Mouse (Mus musculus) lung, adult 2 months (tissue): Measurements from ENCODE around the gene Ldlr.

Experiments used
- CTCF ChIP-seq: fragments of 200-500 bp; IDR thresholded peaks from 2 replicates; pipeline ENCODE4 v1.5.1; 2011; ENCODE audit warnings: mild to moderate bottlenecking, low read length, control low read depth; ENCODE audit not compliant: insufficient read depth
- POLR2A ChIP-seq: fragments of 200-500 bp; IDR thresholded peaks from 2 replicates; pipeline ENCODE4 v1.6.1; 2011; ENCODE audit warnings: low read depth, mild to moderate bottlenecking, control low read depth, low read length, borderline replicate concordance; ENCODE audit errors: extremely low read depth

DNA sequence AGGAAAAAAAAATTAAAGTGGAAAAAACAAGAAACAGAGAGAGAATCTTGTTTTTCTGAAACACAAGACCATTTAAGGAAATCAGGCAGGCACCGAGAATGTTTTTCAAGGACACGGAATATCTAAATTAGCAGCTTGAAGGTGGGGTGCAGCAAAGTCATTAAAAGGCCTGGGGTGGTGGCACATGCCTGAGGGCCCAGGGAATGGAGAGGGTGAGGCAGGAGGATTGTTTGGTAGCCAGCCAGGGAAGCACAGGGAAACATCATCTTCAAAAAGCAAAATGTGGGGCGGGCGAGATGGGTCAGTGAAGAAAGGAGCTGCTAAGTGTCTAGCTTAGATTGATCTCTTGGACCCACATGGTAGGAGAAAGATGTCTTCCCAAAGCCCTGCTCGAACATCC is 64.4 kb downstream of the Ldlr start:
- no peak for TF ChIP-seq CTCF
- TF ChIP-seq POLR2A, result no peak
